Mouse (Mus musculus) common myeloid progenitor, adult 5-6 weeks (primary cell): ENCODE results near the gene Serpina1b. TPM values are rescaled to one million over a fixed set of nuclear protein-coding genes. Genes with fewer than 3 reads are reported as not detected.
"Not testable (repeated sequence)": the region's sequence is repeated elsewhere in the genome, so short reads cannot be mapped to it uniquely, and the experiment has no call there.

Experiments used
- ATAC-seq: replicated peaks from 2 replicates; pipeline ENCODE4 v1.8.0; 2016; ENCODE audit warnings: low read depth, mild to moderate bottlenecking, moderate TSS enrichment, inconsistent platforms; ENCODE audit not compliant: poor library complexity, severe bottlenecking
- total RNA-seq: library from RNA; stranded (forward); fragments of 200-1000, 187-1606 nt; gene quantifications from 2 replicates; pipeline ENCODE4 v1.2.3, GENCODE M21; 2017

Serpina1b gene
- total RNA-seq, 1 experiment from 2014 or later = not detected

DNA sequence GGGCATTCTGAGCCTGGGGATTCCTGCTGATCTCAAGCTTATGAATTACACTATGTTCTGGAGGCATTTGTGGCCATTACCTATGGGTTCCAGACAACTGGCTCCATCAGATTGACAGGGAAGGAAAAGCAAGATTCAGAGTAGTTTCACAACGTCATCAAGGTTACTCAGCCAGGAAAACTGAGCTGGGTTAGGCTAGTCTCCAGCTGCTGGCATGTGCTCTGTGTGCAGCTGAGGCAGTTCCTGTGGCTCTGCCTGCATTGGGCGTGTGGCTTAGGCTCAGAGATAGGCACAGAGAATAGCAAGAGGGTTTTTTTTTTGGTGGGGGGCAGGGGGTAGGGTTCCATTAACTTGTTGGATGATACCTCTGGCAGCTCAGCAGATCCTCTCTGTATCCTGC lies 124.6 kb downstream of the Serpina1b start:
- no peak for ATAC-seq

GRCm38 (mm10) chr12:103700144-103700750 lies 129.9 kb downstream of the Serpina1b start:
- ATAC-seq = no peak

DNA sequence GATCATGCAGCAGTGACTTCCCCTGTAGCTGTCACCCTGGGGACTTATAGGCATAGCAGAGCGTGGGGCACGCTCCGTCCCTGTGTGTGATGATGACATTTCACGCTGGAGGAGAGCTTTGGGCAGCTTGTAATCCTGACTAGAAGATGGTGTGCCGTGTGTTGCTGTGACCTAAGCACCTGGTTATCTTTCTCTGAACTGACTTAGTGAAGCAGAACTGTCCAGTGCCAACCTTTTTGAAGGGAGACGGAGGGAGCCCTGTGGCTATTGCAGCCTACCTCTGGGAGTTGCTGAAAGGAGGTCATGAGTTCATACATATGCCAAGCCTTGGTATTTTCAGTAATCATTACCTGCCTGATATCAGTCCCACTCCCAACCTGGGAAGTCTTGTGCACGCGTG lies 134.7 kb downstream of the Serpina1b start, which contains the start of gene Serpina1f:
Gene Serpina1f (minus strand): TSS at position 101 of the 400 bp plus-strand sequence.
- no peak for ATAC-seq

DNA sequence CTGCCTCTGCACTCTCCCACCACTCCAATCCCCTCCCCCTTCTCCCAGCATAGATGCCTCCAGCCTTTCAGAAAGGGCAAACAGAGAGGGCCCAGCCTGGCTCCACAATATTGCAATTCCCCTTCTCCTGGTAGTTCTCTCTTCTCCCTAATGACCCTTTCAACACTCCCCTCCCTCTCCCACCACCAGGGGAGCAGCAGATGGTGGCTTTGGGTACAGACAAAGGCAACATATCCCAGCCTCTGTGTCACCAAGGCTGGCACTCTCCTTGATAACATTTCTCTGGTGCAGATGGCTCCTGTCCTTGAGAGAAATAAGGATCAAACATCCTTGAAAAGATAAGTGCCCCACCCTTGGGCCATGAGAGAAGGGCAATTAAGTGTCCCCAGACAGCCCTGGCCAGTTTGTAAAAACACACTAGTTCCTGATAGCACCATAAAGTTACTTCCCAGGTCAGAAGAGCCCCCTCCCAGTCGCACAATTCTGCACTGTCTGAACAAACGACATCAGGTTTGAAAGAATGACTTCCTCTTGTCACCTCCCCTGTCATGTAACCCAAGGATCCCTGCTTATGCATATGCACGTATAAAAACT lies 141.9 kb downstream of the Serpina1b start:
- no peak for ATAC-seq

DNA sequence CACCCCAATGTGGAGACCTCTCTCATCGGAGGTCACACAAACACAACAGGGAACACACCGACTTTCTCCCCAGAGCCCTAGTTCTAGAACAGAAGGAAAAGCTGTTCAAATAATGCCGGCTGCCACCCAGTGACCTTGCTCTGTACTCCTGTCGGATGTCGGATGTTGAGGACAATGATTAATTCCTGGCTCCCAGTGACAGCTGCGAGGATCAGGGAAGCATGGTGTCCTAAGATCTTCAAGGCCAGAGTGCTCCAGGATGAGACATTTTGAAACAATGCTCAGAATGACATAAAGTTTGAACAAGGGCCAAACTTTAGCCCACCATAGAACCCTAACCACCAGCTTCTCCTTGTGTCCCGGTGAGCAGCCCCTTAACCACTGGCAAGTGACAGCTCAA lies 143.2 kb downstream of the Serpina1b start:
- ATAC-seq = no peak

- ATAC-seq = no peak
Observed at GRCm38 (mm10) chr12:103686050-103686449, 144.1 kb downstream of the Serpina1b start.

DNA sequence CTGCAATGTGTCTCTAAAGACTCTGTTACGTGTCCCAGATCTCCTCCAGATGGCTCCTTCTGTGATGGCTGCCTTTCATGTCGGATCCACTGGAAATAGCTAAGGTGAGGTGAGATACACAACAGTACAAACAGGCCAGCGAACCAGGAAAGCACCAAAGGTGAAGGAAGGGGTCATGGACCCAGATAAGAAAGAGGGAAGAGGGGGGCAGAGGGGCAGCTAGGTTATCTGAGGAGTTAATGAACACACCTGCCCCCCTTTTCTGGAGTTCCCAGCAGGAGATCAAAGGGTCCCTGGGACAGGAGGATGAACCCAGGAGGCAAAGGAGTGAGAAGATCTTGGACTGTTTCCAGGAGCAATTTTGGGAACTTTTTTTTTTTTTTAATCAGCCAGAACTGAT lies 144.8 kb downstream of the Serpina1b start:
- ATAC-seq = no peak

- ATAC-seq = no peak
Observed at GRCm38 (mm10) chr12:103683775-103684174, 146.4 kb downstream of the Serpina1b start.

DNA sequence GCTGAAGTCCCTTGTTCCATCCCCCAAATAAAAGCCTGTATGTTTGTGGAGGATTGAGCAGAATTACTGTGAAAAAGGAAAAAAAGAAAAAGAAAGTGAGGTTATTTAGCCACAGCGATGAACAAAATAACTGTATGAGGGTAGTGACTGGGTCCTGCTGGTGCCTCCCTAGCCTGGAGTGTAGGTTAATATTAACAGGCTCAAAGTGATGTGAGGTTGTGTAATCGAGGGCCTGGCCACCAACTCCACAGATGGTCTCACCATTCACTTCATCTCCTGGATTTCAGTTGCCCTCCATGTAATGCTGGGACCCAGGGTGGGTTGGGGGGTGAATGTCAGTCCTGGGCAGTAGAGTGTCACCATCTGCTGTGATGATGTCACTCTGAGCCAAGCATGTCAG lies 148.4 kb downstream of the Serpina1b start:
- ATAC-seq = no peak

DNA sequence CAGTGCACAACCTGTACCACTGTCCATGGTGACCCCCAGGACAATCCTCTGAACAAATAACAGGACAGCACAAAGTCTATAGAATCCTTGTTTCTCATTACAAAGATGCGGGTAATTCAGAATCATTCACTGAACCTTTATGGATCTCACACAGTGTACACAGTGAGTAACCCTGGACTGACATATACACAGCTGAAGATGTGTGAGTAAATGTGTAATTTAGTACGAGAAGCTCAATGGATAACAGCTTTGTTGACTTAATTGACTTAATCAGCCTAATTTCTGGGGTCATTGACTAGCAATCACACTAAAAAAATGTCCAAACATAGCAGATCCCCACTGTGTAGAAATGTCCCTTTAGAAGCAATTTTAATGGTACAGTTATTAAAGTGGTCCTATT lies 149.0 kb downstream of the Serpina1b start:
- no peak for ATAC-seq

GRCm38 (mm10) chr12:103679853-103680252 lies 150.3 kb downstream of the Serpina1b start:
- not testable (repeated sequence) for ATAC-seq

Other genes starting within 250 kb of the Serpina1b start
- gene Serpina10, start 198.9 kb downstream of the Serpina1b start, total RNA-seq = not detected in 2 replicates
- gene Serpina6, start 173.2 kb downstream of the Serpina1b start, total RNA-seq = not detected in 2 replicates
- not detected in 2 replicates for gene Serpina16, start 154.2 kb downstream of the Serpina1b start, total RNA-seq
- gene Serpina1f, start 134.8 kb downstream of the Serpina1b start, total RNA-seq = not detected in 2 replicates
- gene Serpina1d, start 56.8 kb downstream of the Serpina1b start, total RNA-seq = not detected in 2 replicates
- not detected in 2 replicates for gene Serpina1a, start 33.2 kb upstream of the Serpina1b start, total RNA-seq
- not detected in 2 replicates for gene Serpina1c, start 74.5 kb upstream of the Serpina1b start, total RNA-seq
- gene Serpina1e, start 128.6 kb upstream of the Serpina1b start, total RNA-seq = not detected in 2 replicates
- gene Serpina11, start 159.6 kb upstream of the Serpina1b start, total RNA-seq = not detected in 2 replicates
- not detected in 2 replicates for gene Serpina9, start 183.4 kb upstream of the Serpina1b start, total RNA-seq
- 0.05 TPM in 1 of 2 replicates, not detected in the other for gene Serpina12, start 214.1 kb upstream of the Serpina1b start, total RNA-seq